Mouse (Mus musculus) liver, embryonic 14.5 days (tissue): ENCODE measurements around the gene Kat6b.

Experiments
- CTCF ChIP-seq: IDR thresholded peaks from 2 replicates; pipeline ENCODE4 v1.5.1; 2016; ENCODE audit warnings: antibody characterized with exemption, low read depth, control low read depth
- EP300 ChIP-seq: IDR thresholded peaks from 2 replicates; pipeline ENCODE4 v1.6.1; 2016; ENCODE audit warnings: antibody characterized with exemption, low read depth

DNA sequence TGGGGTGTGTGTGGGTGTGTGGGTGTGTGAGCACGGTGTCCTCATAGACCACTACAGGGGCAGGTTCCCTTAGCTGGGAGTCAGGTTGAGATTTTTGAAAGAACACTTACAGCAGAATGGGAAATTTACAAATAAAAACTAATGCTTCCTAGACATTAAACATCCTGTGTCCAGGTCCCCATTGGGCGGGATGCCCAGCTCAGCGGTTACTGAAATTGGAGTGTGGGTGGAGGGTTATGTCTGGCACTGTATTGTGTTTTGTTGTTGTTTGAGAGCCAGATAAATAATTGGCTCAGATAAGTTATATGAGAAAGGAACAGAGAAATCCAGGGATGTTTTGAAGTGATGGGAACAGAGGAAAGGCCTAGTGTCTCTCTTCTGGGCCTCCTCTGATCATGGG lies 209.8 kb downstream of the Kat6b start:
- TF ChIP-seq CTCF: no peak
- no peak for TF ChIP-seq EP300
